ENCODE assay signal across 19 mouse cellular contexts in the genomic region with DNA sequence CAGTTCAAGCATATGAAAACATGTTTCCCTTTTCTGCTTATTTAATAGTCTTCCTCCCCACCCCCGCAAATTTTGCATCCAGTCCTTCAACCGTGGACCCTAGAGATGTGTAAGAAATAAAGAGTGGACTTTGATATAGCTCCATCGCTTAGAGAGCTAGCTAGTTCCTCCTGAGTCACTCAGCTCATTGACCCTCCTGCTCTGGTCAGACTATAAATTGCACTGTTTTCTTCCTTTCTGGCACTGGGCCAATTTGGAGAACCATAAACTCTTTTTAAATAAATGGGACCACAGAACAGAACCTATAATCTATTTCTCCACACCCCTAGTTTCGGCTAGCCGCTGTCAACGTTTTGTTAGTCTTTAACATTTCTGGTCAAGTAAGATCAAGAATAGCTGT.
DNase-seq lines count a peak whose midpoint lies in the region; ATAC-seq lines count a peak whose summit lies in the region.
"Had no signal": no experiment of that assay in that cellular context is flagged by ENCODE, and none has a peak within 500 bp of the region (broad histone marks: within the 10 kb centered on the region; RNA-seq: fewer than 3 reads in every experiment).

No protein-coding gene starts in this region.

- no peak overlapping the region for H3K4me2 ChIP-seq in embryonic facial prominence, embryonic 14.5 days (ENCODE audit: low read depth, low read length)
- H3K4me2 ChIP-seq in kidney, embryonic 16.5 days (replicated peaks; ENCODE audit: low read depth, low read length) = no peak overlapping the region
- H3K4me2 ChIP-seq: forebrain, embryonic 13.5 days; lung, embryonic 15.5 days; midbrain, embryonic 12.5 days had no signal

- 76% methylated on average over 6 of the region's 6 CpGs for WGBS in embryonic facial prominence, embryonic 14.5 days
- WGBS in embryonic facial prominence, embryonic 10.5 days = 88% methylated on average over 6 of the region's 6 CpGs
- 45% methylated on average over 6 of the region's 6 CpGs for WGBS in kidney, embryonic 16.5 days
- WGBS in large intestine, adult 2 months = 27% methylated on average over 6 of the region's 6 CpGs

- H3K9ac ChIP-seq in embryonic facial prominence, embryonic 14.5 days (ENCODE audit: low read depth, low read length) = no peak overlapping the region
- no peak overlapping the region for H3K9ac ChIP-seq in kidney, embryonic 16.5 days (replicated peaks; ENCODE audit: low read length)
- H3K9ac ChIP-seq: forebrain, embryonic 13.5 days; lung, embryonic 15.5 days; midbrain, embryonic 12.5 days had no signal

- H3K27me3 ChIP-seq in embryonic facial prominence, embryonic 14.5 days (replicated peaks; ENCODE audit: control insufficient read depth, insufficient read depth, low read length) = no peaks in the 10 kb centered on the region
- no peaks in the 10 kb centered on the region for H3K27me3 ChIP-seq in embryonic facial prominence, embryonic 10.5 days (replicated peaks; ENCODE audit: low read depth, poor library complexity, severe bottlenecking)
- H3K27me3 ChIP-seq in kidney, embryonic 16.5 days (ENCODE audit: insufficient read depth, low read length) = no peaks in the 10 kb centered on the region
- H3K27me3 ChIP-seq: forebrain, embryonic 13.5 days; lung, embryonic 15.5 days; midbrain, embryonic 12.5 days had no signal

- H3K27ac ChIP-seq in embryonic facial prominence, embryonic 14.5 days (replicated peaks; ENCODE audit: low read depth, low read length) = no peak overlapping the region
- H3K27ac ChIP-seq in embryonic facial prominence, embryonic 10.5 days (replicated peaks) = no peak overlapping the region
- H3K27ac ChIP-seq in kidney, embryonic 16.5 days (ENCODE audit: low read length) = no peak overlapping the region
- H3K27ac ChIP-seq: forebrain, embryonic 13.5 days; layer of hippocampus, adult 2 months; lung, embryonic 15.5 days; midbrain, embryonic 12.5 days had no signal

- no peaks in the 10 kb centered on the region for H3K9me3 ChIP-seq in embryonic facial prominence, embryonic 14.5 days (ENCODE audit: control insufficient read depth, low read length)
- H3K9me3 ChIP-seq in embryonic facial prominence, embryonic 10.5 days = no peaks in the 10 kb centered on the region
- H3K9me3 ChIP-seq in kidney, embryonic 16.5 days (ENCODE audit: low read length) = no peaks in the 10 kb centered on the region; the same call in 1 of the 2 replicates
- H3K9me3 ChIP-seq: forebrain, embryonic 13.5 days; lung, embryonic 15.5 days; midbrain, embryonic 12.5 days had no signal

- H3K4me1 ChIP-seq in embryonic facial prominence, embryonic 14.5 days (ENCODE audit: control insufficient read depth, insufficient read depth, low read length) = no peaks in the 10 kb centered on the region
- peaks cover 2% of the 10 kb centered on the region; the same call in 1 of the 2 replicates for H3K4me1 ChIP-seq in embryonic facial prominence, embryonic 10.5 days
- H3K4me1 ChIP-seq in kidney, embryonic 16.5 days (ENCODE audit: insufficient read depth, low read length) = peaks cover 13% of the 10 kb centered on the region
- H3K4me1 ChIP-seq: forebrain, embryonic 13.5 days; midbrain, embryonic 12.5 days had no signal

- no peaks in the 10 kb centered on the region for H3K36me3 ChIP-seq in embryonic facial prominence, embryonic 14.5 days (ENCODE audit: control insufficient read depth, insufficient read depth, low read length)
- H3K36me3 ChIP-seq in embryonic facial prominence, embryonic 10.5 days (replicated peaks) = no peaks in the 10 kb centered on the region
- 0 out of 2 replicates have a peak, but pooled peaks cover 2% of the 10 kb centered on the region for H3K36me3 ChIP-seq in kidney, embryonic 16.5 days (ENCODE audit: insufficient read depth, low read length)
- H3K36me3 ChIP-seq: lung, embryonic 15.5 days; midbrain, embryonic 12.5 days had no signal

- DNase-seq in embryonic facial prominence, embryonic 14.5 days (ENCODE audit: low spot score) = peak; percentile 33
- DNase-seq in embryonic facial prominence, embryonic 10.5 days (ENCODE audit: low spot score) = no peak
- DNase-seq in kidney, adult 18-20 months = no peak
- peak; percentile 26 for DNase-seq in 416B (ENCODE audit: low read depth)
- peak; percentile 94 for DNase-seq in large intestine, adult 2 months (ENCODE audit: low read depth, low spot score)
- no peak for DNase-seq in left cerebral cortex, adult 9 months (ENCODE audit: low spot score in 2 of 2)
- DNase-seq: adrenal gland, postnatal 14 days; cerebellum, adult 11-12 months; cerebellum, postnatal 25 days; gastrocnemius, postnatal 25 days; spleen, adult 18-20 months had no signal

- ATAC-seq in embryonic facial prominence, embryonic 14.5 days (ENCODE audit: low read depth) = no peak
- ATAC-seq in kidney, embryonic 16.5 days (ENCODE audit: low FRiP score, low TSS enrichment) = peak; percentile 82; the same call in 1 of the 2 replicates
- ATAC-seq in erythroblast, adult 5-6 weeks (replicated peaks; ENCODE audit: low FRiP score, poor library complexity, severe bottlenecking) = no peak
- ATAC-seq: CD4-positive, CD25-positive, alpha-beta regulatory T cell, adult 4 months had no signal

- H3K4me3 ChIP-seq in embryonic facial prominence, embryonic 14.5 days (ENCODE audit: low read depth, low read length) = no peak overlapping the region
- H3K4me3 ChIP-seq in embryonic facial prominence, embryonic 10.5 days = no peak overlapping the region
- H3K4me3 ChIP-seq in kidney, embryonic 16.5 days (ENCODE audit: low read length) = no peak overlapping the region
- H3K4me3 ChIP-seq: erythroblast, embryonic 14.5 days; forebrain, embryonic 13.5 days; layer of hippocampus, adult 2 months; lung, embryonic 15.5 days; midbrain, embryonic 12.5 days had no signal

Comparison
In these comparisons a context has a peak if more than half of its experiments do, and no peak if none do; other contexts are left out.
1. DNase-seq: peak in embryonic facial prominence, embryonic 14.5 days (single experiment), 416B (single experiment) and large intestine, adult 2 months (single experiment); none in embryonic facial prominence, embryonic 10.5 days (single experiment), kidney, adult 18-20 months (single experiment) and left cerebral cortex, adult 9 months (0 of 2).